Mouse (Mus musculus) cerebral cortex, adult 2 months (tissue): ENCODE measurements around the gene Zzz3.

Experiments
- WGBS: fragments of 180-500 bp; shearing (Covaris S2); methylation state at CpG from one replicate; pipeline ENCODE4 v1.1.7; 2018; 5-methylcytosine and 5-hydroxymethylcytosine counted together

Gene Zzz3

GRCm38 (mm10) chr3:152497842-152498241 is 102.6 kb downstream of the Zzz3 start:
- WGBS, result 86% methylated on average over 2 of the region's 2 CpGs

GRCm38 (mm10) chr3:152498968-152499696 is 103.9 kb downstream of the Zzz3 start:
- 74% methylated on average over 2 of the region's 2 CpGs for WGBS

DNA sequence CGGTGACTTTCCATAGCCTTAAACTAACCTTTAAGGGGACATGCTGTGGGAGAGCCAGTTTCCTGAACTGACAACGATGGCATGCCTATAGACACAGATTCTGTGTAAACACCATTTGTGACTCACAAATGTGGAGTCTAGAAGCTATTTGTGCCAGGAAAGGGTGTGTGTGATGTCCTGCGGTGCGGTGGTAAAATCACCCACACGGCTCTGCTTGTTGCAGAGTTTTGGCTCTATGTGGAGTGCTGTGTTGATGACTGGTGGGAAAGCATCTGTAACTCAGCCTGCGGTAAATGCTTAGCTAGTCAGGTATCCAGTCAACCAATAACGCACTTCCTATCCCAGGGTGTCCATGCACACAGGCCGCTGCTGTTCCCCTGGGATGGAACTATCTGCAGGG is 112.6 kb downstream of the Zzz3 start:
- 58% methylated on average over 8 of the region's 8 CpGs for WGBS

GRCm38 (mm10) chr3:152508419-152508993 is 113.2 kb downstream of the Zzz3 start:
- 76% methylated on average over 12 of the region's 12 CpGs for WGBS

DNA sequence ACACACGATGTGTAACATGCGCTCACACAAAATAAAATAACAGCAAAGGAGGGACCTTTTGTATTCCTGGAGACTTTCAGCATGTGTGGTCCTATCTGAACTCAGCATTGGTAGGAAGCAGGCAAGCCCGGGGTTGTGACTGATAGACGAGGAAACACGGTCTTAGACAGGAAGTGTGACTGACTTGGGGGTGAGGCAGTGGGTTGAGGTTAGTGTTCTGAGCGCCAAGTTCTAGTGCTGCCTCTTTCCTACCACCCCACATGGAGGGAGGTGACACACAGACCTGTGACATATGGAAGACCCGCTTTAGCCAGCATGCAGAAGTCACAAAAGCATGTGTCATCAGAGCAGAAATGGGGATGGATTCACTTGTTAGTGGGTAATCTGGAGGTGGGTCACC is 114.0 kb downstream of the Zzz3 start:
- 82% methylated on average over 7 of the region's 7 CpGs for WGBS
